Mouse (Mus musculus): ENCODE results near the gene Fndc7.

The Fndc7 gene

GRCm38 (mm10) chr3:108889908-108890307 is at the start of gene Fndc7:
Gene Fndc7, minus strand, starts transcription at chr3:108890008.
- in situ Hi-C loops (cut with MseI, MboI), result no loop called here

- in situ Hi-C loops (cut with MseI, MboI), result no loop called here
These were observed 49.8 kb upstream of the Fndc7 start, which contains the start of gene Henmt1 for GRCm38 (mm10) chr3:108939573-108939972. Gene Henmt1, plus strand, starts transcription at chr3:108939873.

GRCm38 (mm10) chr3:108938691-108939090 is 48.9 kb upstream of the Fndc7 start:
- in situ Hi-C loops (cut with MseI, MboI), result no loop called here

- in situ Hi-C loops (cut with MseI, MboI), result no loop called here
These were observed 43.7 kb upstream of the Fndc7 start for GRCm38 (mm10) chr3:108933557-108933956.

GRCm38 (mm10) chr3:108926308-108926707 is 36.5 kb upstream of the Fndc7 start:
- in situ Hi-C loops (cut with MseI, MboI), result no loop called here

- in situ Hi-C loops (cut with MseI, MboI), result no loop called here
These were observed 35.9 kb upstream of the Fndc7 start for GRCm38 (mm10) chr3:108925677-108926076.

- in situ Hi-C loops (cut with MseI, MboI), result no loop called here
These were observed 32.0 kb upstream of the Fndc7 start for GRCm38 (mm10) chr3:108921822-108922221.

GRCm38 (mm10) chr3:108920442-108921070 is 30.7 kb upstream of the Fndc7 start:
- in situ Hi-C loops (cut with MseI, MboI), result no loop called here

- in situ Hi-C loops (cut with MseI, MboI), result no loop called here
These were observed 29.0 kb upstream of the Fndc7 start for GRCm38 (mm10) chr3:108918852-108919251.

GRCm38 (mm10) chr3:108917986-108918385 is 28.2 kb upstream of the Fndc7 start:
- in situ Hi-C loops (cut with MseI, MboI), result no loop called here

GRCm38 (mm10) chr3:108916857-108917256 is 27.0 kb upstream of the Fndc7 start:
- in situ Hi-C loops (cut with MseI, MboI), result no loop called here

- in situ Hi-C loops (cut with MseI, MboI), result no loop called here
These were observed 26.2 kb upstream of the Fndc7 start for GRCm38 (mm10) chr3:108915999-108916398.

- in situ Hi-C loops (cut with MseI, MboI), result no loop called here
These were observed 22.0 kb upstream of the Fndc7 start, which contains the start of gene Prpf38b for GRCm38 (mm10) chr3:108911548-108912413. Gene Prpf38b, minus strand, starts transcription at chr3:108911727.

- in situ Hi-C loops (cut with MseI, MboI), result no loop called here
These were observed 21.3 kb upstream of the Fndc7 start for GRCm38 (mm10) chr3:108911081-108911547.

- in situ Hi-C loops (cut with MseI, MboI), result no loop called here
These were observed 20.7 kb upstream of the Fndc7 start for GRCm38 (mm10) chr3:108910303-108911080.

GRCm38 (mm10) chr3:108902934-108903333 is 13.1 kb upstream of the Fndc7 start:
- in situ Hi-C loops (cut with MseI, MboI), result no loop called here

- in situ Hi-C loops (cut with MseI, MboI), result no loop called here
These were observed 12.2 kb upstream of the Fndc7 start for GRCm38 (mm10) chr3:108902038-108902437.

- in situ Hi-C loops (cut with MseI, MboI), result no loop called here
These were observed 10.9 kb upstream of the Fndc7 start for GRCm38 (mm10) chr3:108900681-108901080.

- in situ Hi-C loops (cut with MseI, MboI), result no loop called here
These were observed 10.3 kb upstream of the Fndc7 start for GRCm38 (mm10) chr3:108900147-108900546.

- in situ Hi-C loops (cut with MseI, MboI), result no loop called here
These were observed 8.8 kb upstream of the Fndc7 start for GRCm38 (mm10) chr3:108898640-108899039.

GRCm38 (mm10) chr3:108892914-108893313 is 3.1 kb upstream of the Fndc7 start:
- in situ Hi-C loops (cut with MseI, MboI), result no loop called here

GRCm38 (mm10) chr3:108892080-108892479 is 2.3 kb upstream of the Fndc7 start:
- in situ Hi-C loops (cut with MseI, MboI), result no loop called here
